Mouse (Mus musculus) urinary bladder, adult 18-20 months (tissue): ENCODE data around the gene Slc7a6os.

Experiments
- DNase-seq, 2 experiments: peaks; one replicate each; pipeline ENCODE4 v3.0.0; 2022; ENCODE audit warnings: low spot score in 2 of 2, mixed read lengths in 2 of 2

Slc7a6os gene

DNA sequence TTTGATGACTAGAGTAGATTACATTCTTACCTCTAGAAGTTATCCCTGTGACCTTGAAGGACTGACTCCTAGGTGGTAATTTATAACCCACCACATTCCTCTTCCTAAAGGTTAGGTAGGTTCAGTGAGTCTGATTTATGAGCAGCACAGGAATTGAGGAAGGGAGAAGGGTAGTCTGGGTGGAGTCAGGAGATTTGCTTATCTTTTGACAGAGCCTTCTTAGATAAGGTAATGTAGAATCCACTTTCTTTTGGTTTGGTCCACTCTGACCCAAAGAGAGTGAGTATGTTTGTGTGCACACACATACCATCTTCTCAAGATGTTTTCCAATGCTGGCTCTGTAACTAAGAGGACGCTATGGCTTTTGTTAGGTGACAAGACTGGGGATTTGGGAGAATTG lies 33.1 kb downstream of the Slc7a6os start:
- no peak for DNase-seq

DNA sequence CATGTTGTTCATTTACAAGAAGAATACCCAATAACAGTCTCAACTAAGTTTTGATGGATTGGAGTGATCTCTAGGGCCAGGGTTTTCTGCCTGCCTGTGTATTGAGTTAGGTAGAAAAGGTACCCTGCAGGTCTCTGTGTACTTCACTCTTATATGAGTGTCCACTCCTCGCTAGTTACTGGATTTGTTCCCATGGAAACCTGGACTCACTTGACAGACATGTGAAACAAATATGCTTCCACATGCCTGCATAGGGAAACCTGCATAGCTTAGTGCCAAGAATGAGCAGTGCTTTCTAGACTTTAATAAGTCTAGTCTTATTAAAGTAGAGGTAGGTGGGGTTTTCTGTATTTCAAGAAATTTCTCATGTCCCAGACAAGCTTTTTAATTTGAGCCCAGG lies 33.8 kb downstream of the Slc7a6os start:
- DNase-seq = no peak

DNA sequence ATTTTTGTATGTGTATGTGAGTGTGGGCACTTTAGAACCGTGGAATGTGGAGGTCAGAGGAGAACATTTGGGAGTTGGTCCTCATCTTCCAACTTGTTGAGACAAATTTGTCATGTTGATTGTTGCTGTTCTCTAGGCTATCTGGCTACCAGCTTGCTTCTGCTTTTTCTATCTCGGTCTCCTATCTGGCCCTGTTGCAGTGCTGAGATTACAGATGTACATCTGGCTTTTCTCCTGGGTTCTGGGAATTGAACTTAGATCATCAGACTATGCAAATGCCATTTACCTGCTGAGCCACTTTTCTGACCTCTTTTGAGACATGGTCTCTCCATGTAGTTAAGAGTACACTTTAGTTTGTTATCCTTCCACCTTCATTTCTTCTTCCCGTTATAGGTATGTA lies 37.2 kb downstream of the Slc7a6os start:
- DNase-seq = no peak

DNA sequence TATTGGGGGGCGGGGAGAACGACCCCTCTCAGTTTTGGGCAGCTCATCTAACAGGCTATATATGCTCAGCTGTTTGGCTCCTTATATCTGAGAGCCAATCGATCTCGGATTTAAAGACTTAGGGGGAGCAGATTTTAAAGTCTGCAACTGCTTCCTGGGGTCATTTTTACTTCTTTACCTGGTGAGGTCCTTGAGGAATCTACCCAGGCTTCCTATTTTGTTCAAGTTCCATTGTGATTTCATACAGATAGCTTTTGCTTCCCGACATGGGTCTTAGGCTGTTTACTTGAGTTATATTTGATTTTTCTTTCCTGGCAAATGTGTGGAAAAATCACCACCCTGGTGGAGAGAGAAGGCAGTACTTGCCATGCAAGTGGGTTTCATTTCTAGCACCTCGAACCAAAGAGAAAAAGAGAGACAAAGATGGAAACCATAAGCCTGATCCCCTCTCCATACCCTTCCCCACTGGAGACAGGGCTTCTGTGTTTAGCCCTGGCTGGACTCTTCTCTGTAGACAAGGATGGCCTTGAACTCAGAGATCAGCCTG lies 40.7 kb downstream of the Slc7a6os start:
- no peak for DNase-seq

DNA sequence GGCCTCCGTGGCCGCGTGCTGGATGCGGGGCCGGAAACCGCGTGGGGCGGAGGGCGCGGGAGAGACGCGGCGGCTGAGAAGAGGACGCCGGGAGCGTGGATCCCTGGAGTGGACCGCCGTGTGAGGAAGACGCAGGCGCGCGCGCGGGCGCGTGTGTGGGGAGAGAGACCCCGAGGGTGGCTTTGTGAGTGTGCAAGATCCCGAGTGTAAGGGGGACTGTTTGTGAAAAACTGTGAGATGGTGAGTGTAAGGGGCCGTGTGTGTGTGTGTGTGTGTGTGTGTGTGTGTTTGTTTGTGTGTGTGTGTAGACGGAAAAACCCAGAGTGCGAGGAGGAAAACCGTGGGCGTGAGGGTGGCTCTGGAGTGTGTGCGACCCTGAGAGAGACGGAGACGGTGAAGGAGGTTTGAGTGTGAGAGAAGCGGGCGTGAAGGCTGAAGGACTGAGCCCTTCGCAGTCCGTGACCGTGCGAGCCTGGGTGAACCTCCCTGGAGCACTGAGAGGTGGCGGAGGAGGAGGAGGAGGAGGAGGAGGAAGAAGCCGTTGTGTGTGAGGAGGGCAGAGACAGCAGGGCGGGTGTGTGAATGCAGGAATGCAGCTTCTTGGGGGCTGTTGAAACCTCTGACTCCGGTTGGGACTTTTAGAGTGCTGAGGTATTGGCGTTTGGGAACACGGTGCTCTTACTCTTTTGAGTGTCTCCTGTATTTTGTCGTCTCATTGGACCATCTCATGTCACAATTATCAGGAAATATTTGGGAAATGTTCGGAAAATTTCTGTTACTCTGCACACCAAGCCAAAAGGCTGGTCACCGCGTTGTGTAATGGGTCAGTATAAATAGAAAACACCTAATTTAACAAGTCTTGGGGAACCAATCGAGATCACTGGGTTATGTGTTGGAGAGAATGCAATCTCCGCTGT lies 41.5 kb downstream of the Slc7a6os start:
- DNase-seq = peak in 1 of 2 experiments; percentile 63

DNA sequence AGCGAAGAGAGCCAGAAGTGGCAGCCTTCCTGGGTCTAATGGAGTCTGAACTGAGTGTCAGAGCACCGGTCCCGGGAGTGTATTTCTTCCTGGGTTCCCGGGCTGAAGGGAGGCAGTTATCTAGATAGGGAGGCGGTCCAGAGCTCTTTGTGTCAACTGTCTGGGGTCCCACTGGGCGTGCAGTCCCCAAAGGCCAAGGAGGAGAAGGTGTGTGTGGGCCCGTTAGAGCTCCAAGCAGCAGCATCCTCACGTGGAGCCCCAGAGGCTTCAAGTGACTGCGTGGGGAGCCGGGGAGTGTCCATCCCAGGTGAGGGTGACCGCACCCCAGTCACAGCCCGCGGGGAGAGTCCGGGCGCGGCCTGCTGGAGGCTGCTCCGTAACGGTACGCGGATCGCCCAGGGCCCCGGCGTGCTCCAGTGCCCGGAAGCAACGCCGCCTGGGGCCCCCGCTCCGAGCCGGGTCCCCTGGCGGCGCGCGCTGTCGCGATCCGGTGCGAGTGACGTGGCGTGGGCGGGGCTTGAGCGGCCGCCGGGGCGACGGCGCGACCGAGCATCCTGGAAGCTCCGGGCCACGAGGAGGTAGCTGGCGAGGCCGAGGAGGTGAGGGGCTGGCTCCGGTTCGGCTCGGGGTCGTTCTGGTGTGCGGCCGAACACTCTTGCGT lies 42.2 kb downstream of the Slc7a6os start, which contains the start of gene Slc7a6:
Slc7a6 (plus strand) TSS at position 502 of the 661 bp plus-strand sequence.
- DNase-seq = peak; percentile 72 to 91

DNA sequence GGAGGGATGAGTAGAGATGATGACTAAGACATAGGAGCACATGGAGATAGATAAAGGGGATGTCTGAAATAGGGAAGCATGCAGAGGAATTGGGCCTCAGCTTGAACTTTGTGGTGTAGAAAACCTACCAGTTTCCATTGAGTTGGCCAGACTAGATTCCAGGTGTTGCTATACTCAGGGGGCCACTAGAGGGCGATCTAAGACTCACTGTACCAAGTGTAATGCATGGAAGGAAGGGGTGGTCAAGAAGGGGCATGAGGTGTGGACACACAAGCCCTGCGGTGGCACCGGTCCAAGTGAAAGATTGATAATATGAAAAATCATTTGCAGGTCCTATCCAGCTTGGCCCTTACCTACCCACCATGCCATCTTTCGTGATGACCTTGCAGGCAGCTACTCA lies 45.3 kb downstream of the Slc7a6os start:
- DNase-seq = peak; percentile 58 to 64

DNA sequence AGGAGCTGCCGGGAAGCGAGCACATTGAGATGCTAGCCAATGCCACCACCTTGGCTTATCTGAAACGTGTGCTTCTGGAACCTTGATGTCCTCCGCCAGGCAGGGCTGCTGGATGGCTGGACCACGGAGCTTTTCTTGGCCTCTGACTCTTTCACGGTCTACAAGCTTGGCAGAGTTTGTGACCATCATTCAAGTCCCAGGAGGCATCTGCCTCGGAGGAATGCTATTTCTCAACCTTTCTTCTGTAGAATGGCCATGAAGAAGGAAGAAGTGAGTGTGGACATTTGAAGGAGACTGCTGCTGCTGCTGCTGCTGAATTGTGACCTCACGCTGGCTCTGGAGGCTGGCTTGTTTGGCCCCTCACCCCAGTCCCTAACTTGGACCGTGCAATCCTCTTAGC lies 47.5 kb downstream of the Slc7a6os start:
- DNase-seq = no peak

DNA sequence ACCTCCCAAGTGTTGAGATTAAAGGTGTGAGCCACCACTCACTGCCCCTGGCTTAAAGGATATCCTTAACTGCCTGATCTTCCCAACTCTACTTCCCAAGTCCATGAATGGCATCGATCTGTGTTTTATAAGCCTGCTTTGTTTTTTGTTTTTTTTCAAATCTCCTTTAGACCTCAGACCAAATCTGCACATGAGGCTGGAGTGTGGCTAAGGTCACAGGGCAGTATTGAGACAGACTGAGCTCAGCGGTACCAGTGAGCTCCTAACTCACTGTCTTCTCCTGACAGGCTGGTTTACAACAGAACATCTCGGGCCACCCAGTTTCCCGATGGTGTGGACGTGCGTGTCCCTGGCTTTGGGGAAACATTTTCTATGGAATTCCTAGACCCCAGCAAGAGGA lies 50.9 kb downstream of the Slc7a6os start:
- DNase-seq = no peak

DNA sequence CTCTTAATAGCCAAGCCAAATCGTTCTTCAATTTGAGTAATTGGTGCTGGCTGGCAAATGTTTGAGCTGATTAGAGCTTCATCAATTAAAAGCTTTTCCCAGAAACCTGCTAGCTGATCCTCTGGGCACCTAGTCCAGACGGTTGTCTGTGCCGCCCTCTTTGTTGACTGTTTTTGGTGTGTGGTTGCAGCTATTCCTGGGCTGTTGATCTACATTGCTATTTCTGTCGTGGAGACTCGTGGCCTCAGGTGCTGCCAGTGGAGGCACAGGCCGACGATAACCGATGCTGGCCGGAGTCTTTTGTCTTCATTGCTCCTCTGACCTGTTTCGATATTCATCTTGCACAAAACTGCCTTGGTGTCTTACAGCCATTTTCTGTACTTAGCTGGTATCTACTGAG lies 52.4 kb downstream of the Slc7a6os start:
- no peak for DNase-seq

DNA sequence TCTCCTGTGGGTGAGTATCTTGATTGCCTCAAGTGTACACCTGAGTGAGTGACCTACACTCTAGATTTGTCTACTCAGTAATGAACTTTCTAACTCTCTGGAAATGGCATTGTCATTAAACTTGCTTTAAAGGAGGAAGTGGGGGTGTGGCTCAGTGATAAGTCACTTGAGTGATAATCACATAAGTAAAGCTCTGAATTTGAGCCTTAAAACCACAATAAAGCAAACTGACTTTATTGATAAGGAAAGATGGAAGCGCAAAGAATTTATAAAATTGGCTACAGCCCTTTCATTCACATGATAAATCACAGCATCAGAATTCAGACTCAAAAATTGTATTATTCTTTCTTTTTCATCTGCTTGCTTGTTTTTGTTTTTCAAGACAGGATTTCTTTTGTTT lies 53.3 kb downstream of the Slc7a6os start:
- no peak for DNase-seq

DNA sequence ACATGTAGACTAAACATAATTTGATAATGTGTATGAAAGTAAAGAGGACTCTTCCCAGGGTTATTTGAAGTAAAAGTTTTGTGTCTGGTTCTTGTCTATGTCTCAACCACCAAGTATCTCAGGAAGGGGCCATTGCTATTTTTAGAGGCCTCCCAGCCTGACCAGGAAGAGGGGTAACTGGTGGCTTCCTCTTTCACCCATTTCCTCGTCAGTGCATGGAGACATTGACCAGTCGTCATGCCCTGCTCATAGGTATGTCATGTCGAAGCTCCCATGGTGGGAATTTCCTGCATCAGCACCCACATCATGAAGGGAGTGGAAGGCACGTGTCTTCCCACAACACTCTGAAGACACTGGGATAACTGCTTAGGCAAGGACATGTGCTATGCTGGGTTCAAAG lies 57.9 kb downstream of the Slc7a6os start:
- no peak for DNase-seq

DNA sequence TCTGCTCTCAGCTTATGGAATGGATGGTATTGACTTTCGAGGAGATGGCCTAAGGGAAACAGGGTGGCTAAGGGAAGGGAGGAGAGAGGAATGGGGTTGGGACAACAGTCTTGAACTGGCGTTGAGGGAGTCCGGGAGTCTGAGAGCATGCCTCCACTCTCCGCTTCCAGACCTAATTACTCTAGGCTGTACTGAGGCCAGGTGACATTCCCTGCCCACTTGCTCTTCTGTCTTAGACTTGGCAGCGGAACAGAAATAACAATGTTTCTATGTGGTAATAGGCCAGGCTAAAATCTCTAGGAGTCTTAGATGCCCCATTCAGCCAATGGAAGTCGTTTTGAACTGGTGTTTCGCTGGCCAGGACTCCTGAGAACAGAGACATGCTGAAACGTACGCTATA lies 59.7 kb downstream of the Slc7a6os start:
- no peak for DNase-seq
